Mouse (Mus musculus) central nervous system, embryonic 11.5 days (tissue): ENCODE measurements around the gene Pot1a. TPM values are rescaled to one million over a fixed set of nuclear protein-coding genes. Genes with fewer than 3 reads are reported as not detected.

Source experiments
- polyA plus RNA-seq: library from polyadenylated mRNA; depleted of rRNA; stranded (reverse); fragments of >200 nt; gene quantifications from 2 replicates; pipeline ENCODE4 v1.2.3, GENCODE M21; 2012; rRNA removed

Pot1a gene
- polyA plus RNA-seq = 20.9 and 31.2 TPM in 2 replicates

DNA sequence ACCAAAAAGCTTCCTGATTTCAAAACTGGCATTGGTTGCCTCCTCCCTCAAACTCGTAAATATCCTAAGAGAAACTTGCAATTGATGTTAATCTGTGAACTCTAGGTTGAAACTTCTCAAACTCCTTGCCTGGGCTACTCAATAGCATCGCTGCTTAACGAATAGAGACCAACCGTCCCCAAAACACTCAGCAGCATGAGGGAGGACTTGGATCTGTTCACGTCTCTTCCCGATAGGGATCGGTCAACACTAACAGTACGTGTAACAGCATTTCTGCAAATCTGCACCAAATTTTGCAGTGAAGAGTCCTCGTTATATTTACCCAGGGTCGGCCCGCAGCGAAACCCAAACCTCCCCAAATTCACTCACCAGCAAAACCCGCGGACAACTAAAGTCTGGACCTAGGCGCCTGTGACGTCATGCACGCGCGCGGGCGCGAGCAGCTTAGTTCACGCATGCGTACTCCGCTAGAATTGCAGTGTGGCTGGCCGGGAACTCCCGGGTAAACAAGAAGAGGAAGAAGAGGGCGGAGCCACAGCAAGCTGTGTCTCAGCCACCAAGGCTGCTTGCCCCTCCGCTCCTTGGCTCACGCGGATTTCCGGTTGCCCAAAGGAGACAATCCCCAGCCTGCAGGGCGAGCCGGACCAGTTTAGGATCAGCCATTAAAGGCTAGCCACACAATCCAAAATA lies at the start of gene Pot1a:
Gene Pot1a, minus strand, starts transcription at position 441 of the 690 bp plus-strand sequence.

Other genes with a start within 250 kb of the Pot1a start
- gene Gpr37, start 118.5 kb downstream of the Pot1a start, polyA plus RNA-seq = 0.97 and 1.8 TPM in 2 replicates